Mouse (Mus musculus) neural tube, embryonic 10.5 days (tissue): ENCODE data around the gene Sult2a6.

Experiments used
- DNase-seq: peaks from one replicate; pipeline ENCODE4 v3.0.0-alpha.2; 2017; ENCODE audit warnings: low spot score; ENCODE audit errors: extremely low spot score

Sult2a6 gene

GRCm38 (mm10) chr7:14254770-14255169 is at the start of gene Sult2a6:
Gene Sult2a6, minus strand, starts transcription at chr7:14254870.
- no peak for DNase-seq

- no peak for DNase-seq
These were observed 39.4 kb downstream of the Sult2a6 start for GRCm38 (mm10) chr7:14215231-14215630.

- DNase-seq: no peak
These were observed 51.3 kb downstream of the Sult2a6 start for GRCm38 (mm10) chr7:14203417-14203816.

GRCm38 (mm10) chr7:14202487-14202886 is 52.2 kb downstream of the Sult2a6 start:
- DNase-seq: no peak
